Mouse (Mus musculus): ENCODE measurements around the gene Mfap4. TPM values are rescaled to one million over a fixed set of nuclear protein-coding genes. Genes with fewer than 3 reads are reported as not detected.

The Mfap4 gene
- polyA plus RNA-seq (2012; rRNA removed): 147 and 156 TPM in 2 replicates

DNA sequence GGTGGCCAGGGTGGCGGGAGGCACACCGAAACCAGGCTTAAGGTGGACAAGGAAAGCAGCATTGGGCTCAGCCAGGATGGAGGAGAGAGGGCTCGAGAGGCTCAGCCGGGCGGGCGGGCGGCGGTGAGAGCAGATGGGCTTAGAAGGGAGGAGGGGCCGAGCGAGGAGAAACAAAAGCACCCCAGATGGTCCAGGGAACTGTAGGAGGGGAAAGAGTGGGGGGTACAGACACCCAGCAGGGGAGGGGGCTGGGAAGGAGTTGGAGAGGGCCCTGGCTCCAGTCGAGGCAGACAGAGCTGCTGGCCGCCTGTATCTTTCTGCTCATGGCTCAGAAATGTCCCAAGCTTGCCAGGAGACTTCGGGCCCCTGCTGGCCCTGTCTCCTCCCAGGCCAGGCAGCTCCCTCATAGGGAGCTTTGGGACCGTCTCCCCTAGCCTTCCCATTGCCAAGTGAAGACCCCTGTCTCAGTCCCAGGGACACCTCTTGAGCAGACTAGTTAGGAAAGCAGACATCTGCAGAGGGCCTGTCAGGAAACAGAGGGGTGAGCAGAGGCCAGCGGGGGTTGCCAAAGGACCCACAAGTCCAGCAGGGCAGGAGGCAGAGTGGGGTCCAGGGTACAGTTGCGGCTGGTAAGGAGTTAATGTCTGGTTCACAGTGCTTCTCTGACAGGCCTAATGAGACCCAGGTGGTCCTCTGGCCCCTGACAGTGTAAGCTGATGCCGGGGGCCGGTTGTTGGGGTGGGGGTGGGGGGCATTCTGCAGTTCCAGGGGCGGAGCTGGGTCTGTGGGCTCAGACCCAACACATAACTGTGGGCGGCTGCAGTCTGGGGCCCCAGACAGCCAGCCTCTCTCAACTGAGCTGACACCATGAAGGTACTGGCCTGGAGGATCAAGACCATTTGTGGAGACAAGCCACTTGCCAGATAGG, at the start of gene Mfap4:
TSS of gene Mfap4 (plus strand) at position 819 of the 928 bp plus-strand sequence.

DNA sequence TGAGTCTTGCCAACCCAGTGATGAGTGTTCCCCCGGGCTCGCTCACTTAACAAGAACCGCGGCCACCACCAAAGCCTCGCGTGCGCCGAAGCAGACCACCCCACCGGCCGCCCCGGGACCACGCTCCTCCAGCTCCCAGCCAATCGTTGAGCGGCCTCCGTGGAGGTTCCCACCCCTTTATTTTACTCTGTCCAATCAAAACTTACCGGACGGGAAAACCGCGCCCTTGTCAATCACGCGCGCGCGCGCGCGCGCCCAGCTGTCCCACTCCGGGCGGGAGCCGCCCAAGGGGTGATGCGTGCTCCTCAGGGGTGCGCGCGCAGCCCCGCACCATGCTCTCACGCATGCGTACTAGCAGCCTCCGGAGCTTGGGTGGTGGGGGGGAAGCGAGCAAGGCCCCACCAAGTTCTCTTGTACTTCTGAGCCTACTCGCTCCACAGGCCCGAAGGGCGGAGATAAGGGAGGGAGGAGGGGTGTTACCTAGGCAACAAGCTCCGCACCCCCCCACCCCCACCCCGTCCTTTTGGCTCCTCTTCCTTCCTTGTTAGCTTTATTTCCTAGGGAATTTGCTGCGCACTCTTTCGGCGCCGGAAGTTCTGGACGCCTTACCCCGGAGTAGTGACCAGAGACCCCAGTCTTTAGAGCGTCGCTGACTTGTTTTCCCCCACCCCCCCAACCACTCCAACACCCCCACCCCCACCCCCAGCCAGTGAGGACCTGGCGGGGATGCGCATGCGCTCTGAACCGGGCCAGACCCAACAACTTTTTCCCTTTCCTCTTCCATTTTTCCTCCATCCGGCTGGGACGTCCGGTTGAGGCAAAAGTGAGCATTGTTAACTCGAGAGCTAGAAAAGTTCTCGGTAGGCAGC, 9.1 kb downstream of the Mfap4 start, which contains the start of gene Mapk7:
TSS of gene Mapk7 (minus strand) at position 278 of the 869 bp plus-strand sequence.

GRCm38 (mm10) chr11:61504713-61505257, 19.6 kb downstream of the Mfap4 start, which contains the start of gene B9d1:
Gene B9d1, plus strand, starts transcription at chr11:61505144.

Other genes starting within 250 kb of the Mfap4 start
- 75.6 and 94.9 TPM in 2 replicates for gene Aldh3a2, start 218.0 kb upstream of the Mfap4 start, polyA plus RNA-seq (2012; rRNA removed)
- gene Slc47a2, start 142.6 kb upstream of the Mfap4 start, polyA plus RNA-seq (2012; rRNA removed): 0.19 TPM in 1 of 2 replicates, not detected in the other
- 0.24 and 0.33 TPM in 2 replicates for gene Slc47a1, start 107.1 kb upstream of the Mfap4 start, polyA plus RNA-seq (2012; rRNA removed)
- 1.2 TPM in 2 replicates for gene Rnf112, start 31.3 kb upstream of the Mfap4 start, polyA plus RNA-seq (2012; rRNA removed)
- gene Mapk7, start 9.0 kb downstream of the Mfap4 start, polyA plus RNA-seq (2012; rRNA removed): 27.4 and 29.0 TPM in 2 replicates
- gene B9d1, start 19.7 kb downstream of the Mfap4 start, polyA plus RNA-seq (2012; rRNA removed): 14.2 and 22.8 TPM in 2 replicates
- gene Epn2, start 94.3 kb downstream of the Mfap4 start, polyA plus RNA-seq (2012; rRNA removed): 19.4 and 20.3 TPM in 2 replicates
- gene Grap, start 167.8 kb downstream of the Mfap4 start, polyA plus RNA-seq (2012; rRNA removed): 4.9 and 5.9 TPM in 2 replicates
- gene Fam83g, start 198.7 kb downstream of the Mfap4 start, polyA plus RNA-seq (2012; rRNA removed): 19.0 and 22.9 TPM in 2 replicates
- gene Slc5a10, start 235.4 kb downstream of the Mfap4 start, polyA plus RNA-seq (2012; rRNA removed): 0.10 TPM in 1 of 2 replicates, not detected in the other